Mouse (Mus musculus): Measurements from ENCODE around the gene Dzip1.

The Dzip1 gene

GRCm38 (mm10) chr14:118883344-118884249 lies 41.7 kb downstream of the Dzip1 start:
- in situ Hi-C loops (cut with MboI; ENCODE audit: low pct_unique_long_range_greater_than_20kb in 1 of 2, low sequenced_read_pairs in 2 of 2, unreplicated experiment in 1 of 2) = no loop called here

DNA sequence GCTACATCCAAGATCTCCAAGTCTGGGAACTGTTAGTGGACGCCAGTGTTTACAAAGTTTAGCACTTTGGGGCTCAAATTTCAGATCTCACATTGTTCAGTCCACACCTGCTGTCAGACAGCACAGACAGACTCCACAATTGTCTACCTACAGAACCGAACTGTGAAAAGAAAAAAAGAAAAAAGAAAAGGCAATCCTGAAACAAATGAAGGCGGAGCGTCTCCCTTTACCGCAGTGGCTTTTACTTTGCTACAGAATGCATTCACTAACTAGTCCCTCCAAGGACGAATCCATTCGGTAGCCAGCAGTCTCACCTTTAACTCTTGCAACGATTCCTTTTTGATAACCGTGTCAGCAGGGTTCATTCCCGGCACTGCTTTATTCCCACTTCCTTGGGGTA lies 44.6 kb downstream of the Dzip1 start:
- in situ Hi-C loops (cut with MboI; ENCODE audit: low pct_unique_long_range_greater_than_20kb in 1 of 2, low sequenced_read_pairs in 2 of 2, unreplicated experiment in 1 of 2) = no loop called here

DNA sequence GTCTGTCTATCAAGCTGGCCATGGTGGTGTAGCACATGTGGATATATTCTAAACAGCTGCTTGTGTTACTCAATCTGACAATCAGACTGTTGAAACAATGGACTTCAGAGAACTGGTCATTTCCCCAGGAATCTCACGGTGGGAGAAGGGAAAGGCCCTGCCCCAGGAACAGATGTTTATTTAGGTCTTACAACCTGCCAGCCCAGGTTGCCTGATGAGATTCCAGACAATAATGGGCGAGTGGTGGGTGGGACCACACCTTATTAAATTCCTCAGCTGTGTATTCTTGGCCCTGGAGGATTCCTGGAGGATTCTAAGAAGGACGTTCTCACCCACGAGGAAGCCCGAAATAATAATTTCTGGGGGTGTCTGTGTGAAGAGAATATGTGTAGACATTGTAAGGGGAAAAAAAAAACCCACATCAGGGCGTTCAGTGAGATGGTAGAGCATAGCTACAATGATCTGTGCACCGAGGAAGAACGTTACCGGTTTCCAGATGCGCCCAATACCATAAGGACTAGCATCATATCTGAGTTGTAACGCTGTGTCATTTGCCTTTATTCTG lies 46.8 kb downstream of the Dzip1 start:
- in situ Hi-C loops (cut with MboI; ENCODE audit: low pct_unique_long_range_greater_than_20kb in 1 of 2, low sequenced_read_pairs in 2 of 2, unreplicated experiment in 1 of 2) = no loop called here

GRCm38 (mm10) chr14:118874786-118875415 lies 50.4 kb downstream of the Dzip1 start:
- in situ Hi-C loops (cut with MboI; ENCODE audit: low pct_unique_long_range_greater_than_20kb in 1 of 2, low sequenced_read_pairs in 2 of 2, unreplicated experiment in 1 of 2) = no loop called here

GRCm38 (mm10) chr14:118874126-118874525 lies 51.1 kb downstream of the Dzip1 start:
- in situ Hi-C loops (cut with MboI; ENCODE audit: low pct_unique_long_range_greater_than_20kb in 1 of 2, low sequenced_read_pairs in 2 of 2, unreplicated experiment in 1 of 2) = no loop called here

- in situ Hi-C loops (cut with MboI; ENCODE audit: low pct_unique_long_range_greater_than_20kb in 1 of 2, low sequenced_read_pairs in 2 of 2, unreplicated experiment in 1 of 2) = no loop called here
These were observed 55.5 kb downstream of the Dzip1 start for GRCm38 (mm10) chr14:118869712-118870111.

DNA sequence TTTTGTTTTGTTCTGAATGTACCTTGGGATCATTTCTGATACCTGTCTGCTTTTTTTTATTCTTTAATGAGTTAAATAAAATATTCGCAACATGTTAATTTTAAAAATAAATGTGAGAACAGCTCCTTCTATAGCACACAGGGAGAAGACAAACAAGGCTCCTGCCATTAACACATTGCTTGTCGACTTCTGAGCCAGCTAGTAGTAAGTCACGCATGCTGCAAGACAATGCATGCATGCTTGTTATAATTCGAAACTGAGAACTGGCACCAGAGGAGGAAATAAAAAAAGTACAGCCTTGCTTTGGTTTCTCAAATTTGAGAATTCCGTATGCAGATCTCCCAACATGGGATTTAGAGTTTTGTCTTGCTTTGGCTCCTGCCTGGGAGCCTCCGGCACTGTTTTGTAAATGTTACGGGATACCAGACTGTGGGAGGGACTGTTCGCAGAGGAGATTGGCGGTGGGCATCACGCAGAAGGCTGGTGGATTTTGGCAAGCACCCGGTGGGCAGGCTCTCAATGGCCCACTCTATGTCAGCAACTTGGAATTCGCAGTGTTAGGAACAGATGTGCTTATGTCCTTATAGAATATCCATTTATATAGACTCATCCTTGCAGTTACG lies 57.0 kb downstream of the Dzip1 start:
- in situ Hi-C loops (cut with MboI; ENCODE audit: low pct_unique_long_range_greater_than_20kb in 1 of 2, low sequenced_read_pairs in 2 of 2, unreplicated experiment in 1 of 2) = no loop called here

- in situ Hi-C loops (cut with MboI; ENCODE audit: low pct_unique_long_range_greater_than_20kb in 1 of 2, low sequenced_read_pairs in 2 of 2, unreplicated experiment in 1 of 2) = no loop called here
These were observed 57.9 kb downstream of the Dzip1 start for GRCm38 (mm10) chr14:118867366-118867765.

GRCm38 (mm10) chr14:118866014-118866811 lies 59.0 kb downstream of the Dzip1 start:
- in situ Hi-C loops (cut with MboI; ENCODE audit: low pct_unique_long_range_greater_than_20kb in 1 of 2, low sequenced_read_pairs in 2 of 2, unreplicated experiment in 1 of 2) = no loop called here

- in situ Hi-C loops (cut with MboI; ENCODE audit: low pct_unique_long_range_greater_than_20kb in 1 of 2, low sequenced_read_pairs in 2 of 2, unreplicated experiment in 1 of 2) = no loop called here
These were observed 60.4 kb downstream of the Dzip1 start for GRCm38 (mm10) chr14:118864905-118865304.

- in situ Hi-C loops (cut with MboI; ENCODE audit: low pct_unique_long_range_greater_than_20kb in 1 of 2, low sequenced_read_pairs in 2 of 2, unreplicated experiment in 1 of 2) = no loop called here
These were observed 63.0 kb downstream of the Dzip1 start for GRCm38 (mm10) chr14:118862253-118862652.

- in situ Hi-C loops (cut with MboI; ENCODE audit: low pct_unique_long_range_greater_than_20kb in 1 of 2, low sequenced_read_pairs in 2 of 2, unreplicated experiment in 1 of 2) = no loop called here
These were observed 66.9 kb downstream of the Dzip1 start for GRCm38 (mm10) chr14:118858318-118858717.

DNA sequence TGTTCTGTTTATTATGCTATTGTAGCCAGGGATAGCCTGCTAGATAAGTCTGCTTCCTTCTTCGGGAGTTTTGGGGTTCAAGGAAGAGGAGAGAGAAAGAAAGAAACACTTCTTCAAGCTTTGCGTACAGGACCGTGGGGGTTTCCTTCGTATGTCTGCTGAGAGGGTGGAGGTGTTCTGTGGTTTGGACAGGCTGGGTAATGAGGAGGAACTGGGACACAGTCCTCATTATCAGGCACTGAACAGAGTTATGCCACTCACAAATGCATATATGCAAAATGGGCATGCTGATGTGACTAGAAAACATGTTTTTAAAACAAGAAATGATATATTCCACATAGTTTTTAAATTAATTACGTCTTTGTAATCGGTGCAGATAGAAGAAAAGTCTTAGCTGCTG lies 68.7 kb downstream of the Dzip1 start:
- in situ Hi-C loops (cut with MboI; ENCODE audit: low pct_unique_long_range_greater_than_20kb in 1 of 2, low sequenced_read_pairs in 2 of 2, unreplicated experiment in 1 of 2) = no loop called here

GRCm38 (mm10) chr14:118855141-118855800 lies 70.0 kb downstream of the Dzip1 start:
- in situ Hi-C loops (cut with MboI; ENCODE audit: low pct_unique_long_range_greater_than_20kb in 1 of 2, low sequenced_read_pairs in 2 of 2, unreplicated experiment in 1 of 2) = no loop called here

DNA sequence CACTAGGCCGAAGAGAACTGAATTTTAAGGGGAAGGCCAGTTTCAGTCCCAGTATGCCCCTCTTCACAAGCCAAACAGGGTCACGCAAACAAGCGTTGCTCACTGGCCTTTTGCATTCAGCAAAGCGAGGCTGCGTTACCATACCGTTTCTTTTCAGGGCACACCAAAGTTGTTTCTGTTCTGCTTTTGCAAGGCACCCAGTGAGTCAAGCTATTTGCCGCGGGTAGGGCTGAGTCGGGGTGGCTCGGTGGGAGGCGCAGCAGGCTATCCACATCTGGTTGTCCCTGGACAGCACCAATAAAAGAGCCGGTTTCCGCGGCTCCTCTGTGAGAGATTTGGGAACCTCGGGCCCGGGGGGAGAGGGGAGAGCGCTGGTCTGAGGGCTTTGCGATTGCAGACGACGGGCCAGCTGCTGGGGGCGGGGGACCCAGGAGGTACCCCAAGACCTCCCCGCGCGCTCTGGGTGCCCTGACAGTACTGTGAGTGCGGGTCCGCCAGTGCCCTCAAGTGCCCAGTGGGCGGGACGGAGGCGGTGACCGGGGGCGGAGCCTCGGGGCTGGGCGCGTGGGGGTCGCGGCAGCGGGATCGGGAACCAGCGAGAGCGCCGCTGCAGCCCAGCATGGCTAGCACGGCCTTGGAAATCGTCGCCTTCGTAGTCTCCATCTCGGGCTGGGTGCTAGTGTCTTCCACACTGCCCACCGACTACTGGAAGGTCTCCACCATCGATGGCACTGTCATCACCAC lies 70.7 kb downstream of the Dzip1 start:
- in situ Hi-C loops (cut with MboI; ENCODE audit: low pct_unique_long_range_greater_than_20kb in 1 of 2, low sequenced_read_pairs in 2 of 2, unreplicated experiment in 1 of 2) = no loop called here

GRCm38 (mm10) chr14:118851496-118852107 lies 73.7 kb downstream of the Dzip1 start:
- in situ Hi-C loops (cut with MboI; ENCODE audit: low pct_unique_long_range_greater_than_20kb in 1 of 2, low sequenced_read_pairs in 2 of 2, unreplicated experiment in 1 of 2) = no loop called here

- in situ Hi-C loops (cut with MboI; ENCODE audit: low pct_unique_long_range_greater_than_20kb in 1 of 2, low sequenced_read_pairs in 2 of 2, unreplicated experiment in 1 of 2) = no loop called here
These were observed 74.6 kb downstream of the Dzip1 start for GRCm38 (mm10) chr14:118850696-118851035.
